Mouse (Mus musculus): ENCODE measurements around the gene Mettl3.

Gene Mettl3

GRCm38 (mm10) chr14:52284191-52284590 lies 20.7 kb downstream of the Mettl3 start:
- DNase-seq, result no peak

- no peak for DNase-seq
These were observed 21.3 kb downstream of the Mettl3 start for GRCm38 (mm10) chr14:52283629-52284028.

GRCm38 (mm10) chr14:52279747-52280120 lies 25.2 kb downstream of the Mettl3 start:
- DNase-seq, result no peak

- DNase-seq, result peak; percentile 98
These were observed 25.8 kb downstream of the Mettl3 start, which contains the start of the genes Tox4 and Rab2b for GRCm38 (mm10) chr14:52278932-52279746. Gene Tox4 (plus strand): TSS chr14:52279146. Gene Rab2b (minus strand): TSS chr14:52279545.

GRCm38 (mm10) chr14:52277210-52277609 lies 27.7 kb downstream of the Mettl3 start:
- no peak for DNase-seq

- DNase-seq, result no peak
These were observed 32.1 kb downstream of the Mettl3 start for GRCm38 (mm10) chr14:52272781-52273180.

GRCm38 (mm10) chr14:52257484-52258213 lies 47.3 kb downstream of the Mettl3 start, which contains the start of gene Chd8:
Gene Chd8 (minus strand): TSS chr14:52257780.
- peak; percentile 99 for DNase-seq

- peak; percentile 28 for DNase-seq
These were observed 48.4 kb downstream of the Mettl3 start for GRCm38 (mm10) chr14:52256311-52257175.

- DNase-seq, result no peak
These were observed 58.8 kb downstream of the Mettl3 start for GRCm38 (mm10) chr14:52246129-52246528.

Data from cerebellum, adult 11-12 months (tissue).